Mouse (Mus musculus) brain, embryonic 14.5 days (tissue): ENCODE data around the gene Hist1h2ba.

Experiments used
- CTCF ChIP-seq: fragments of 200-500 bp; IDR thresholded peaks from 2 replicates; pipeline ENCODE4 v1.5.1; 2012; ENCODE audit warnings: inconsistent platforms, mild to moderate bottlenecking, moderate library complexity, borderline replicate concordance; ENCODE audit not compliant: insufficient read depth, insufficient read length; ENCODE audit errors: extremely low read depth
- POLR2A ChIP-seq: fragments of 200-500 bp; IDR thresholded peaks from 2 replicates; pipeline ENCODE4 v1.6.1; 2012; ENCODE audit warnings: mild to moderate bottlenecking, inconsistent platforms, borderline replicate concordance; ENCODE audit not compliant: poor library complexity, insufficient read depth, insufficient read length, severe bottlenecking; ENCODE audit errors: extremely low read depth

DNA sequence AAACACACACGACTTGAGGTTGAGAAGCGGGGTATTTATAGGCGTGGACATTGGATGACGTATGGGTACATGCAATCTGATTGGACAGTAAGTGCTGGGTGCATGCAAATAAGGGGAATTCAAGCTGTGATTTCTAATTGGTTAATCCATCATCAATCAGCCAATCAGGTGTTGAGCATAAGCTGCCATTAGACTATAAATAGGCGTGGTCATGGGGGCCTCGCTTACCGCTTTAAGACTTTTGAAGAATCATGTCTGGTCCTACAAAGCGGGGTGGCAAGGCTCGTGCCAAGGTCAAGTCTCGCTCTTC is 210 bp upstream of the Hist1h2ba start, which contains the start of gene Hist1h2aa:
- no peak for TF ChIP-seq POLR2A
- TF ChIP-seq CTCF: no peak
